Mouse (Mus musculus): ENCODE data around the gene Robo1.

GRCm38 (mm10) chr16:72670240-72671038, 362.3 kb downstream of the Robo1 start:
- no peak for TF ChIP-seq EP300 (optimal IDR thresholded peaks at IDR 0.05)
- TF ChIP-seq CTCF (IDR thresholded peaks at IDR 0.05; ENCODE audit: low read depth), result no peak
